Mouse (Mus musculus) megakaryocyte, embryonic 14.5 days (primary cell): Measurements from ENCODE around the gene Sbf2. TPM values are rescaled to one million over a fixed set of nuclear protein-coding genes. Genes with fewer than 3 reads are reported as not detected.

Source experiments
- H3K27me3 ChIP-seq: replicated peaks from 2 replicates; pipeline ENCODE3; 2012; ENCODE audit warnings: inconsistent platforms
- H3K36me3 ChIP-seq: replicated peaks from 2 replicates; pipeline ENCODE3; 2012; ENCODE audit warnings: low read length, inconsistent platforms, mixed read lengths
- H3K4me1 ChIP-seq: 2 replicates; pipeline ENCODE4 v1.6.1; 2012; ENCODE audit warnings: inconsistent platforms
- H3K4me3 ChIP-seq: replicated peaks from 2 replicates; pipeline ENCODE3; 2012; ENCODE audit warnings: moderate library complexity, mild to moderate bottlenecking, inconsistent platforms
- H3K9me3 ChIP-seq: 2 replicates; pipeline ENCODE4 v1.6.1; 2012; ENCODE audit warnings: inconsistent platforms
- FLI1 ChIP-seq: IDR thresholded peaks from 2 replicates; pipeline ENCODE4 v1.6.1; 2012; ENCODE audit warnings: low read length, inconsistent platforms, mixed read lengths
- GATA1 ChIP-seq: IDR thresholded peaks from 3 replicates; pipeline ENCODE4 v1.6.1; 2012; ENCODE audit warnings: mixed read lengths, low read length, inconsistent platforms, borderline replicate concordance
- polyA plus RNA-seq: library from polyadenylated mRNA; stranded (reverse); fragments of >175 nt; gene quantifications from 2 replicates; pipeline ENCODE4 v1.2.3, GENCODE M21; 2012; ENCODE audit warnings: low replicate concordance; ENCODE audit not compliant: insufficient read depth

The Sbf2 gene
- polyA plus RNA-seq, 1 experiment = 0.55 TPM

DNA sequence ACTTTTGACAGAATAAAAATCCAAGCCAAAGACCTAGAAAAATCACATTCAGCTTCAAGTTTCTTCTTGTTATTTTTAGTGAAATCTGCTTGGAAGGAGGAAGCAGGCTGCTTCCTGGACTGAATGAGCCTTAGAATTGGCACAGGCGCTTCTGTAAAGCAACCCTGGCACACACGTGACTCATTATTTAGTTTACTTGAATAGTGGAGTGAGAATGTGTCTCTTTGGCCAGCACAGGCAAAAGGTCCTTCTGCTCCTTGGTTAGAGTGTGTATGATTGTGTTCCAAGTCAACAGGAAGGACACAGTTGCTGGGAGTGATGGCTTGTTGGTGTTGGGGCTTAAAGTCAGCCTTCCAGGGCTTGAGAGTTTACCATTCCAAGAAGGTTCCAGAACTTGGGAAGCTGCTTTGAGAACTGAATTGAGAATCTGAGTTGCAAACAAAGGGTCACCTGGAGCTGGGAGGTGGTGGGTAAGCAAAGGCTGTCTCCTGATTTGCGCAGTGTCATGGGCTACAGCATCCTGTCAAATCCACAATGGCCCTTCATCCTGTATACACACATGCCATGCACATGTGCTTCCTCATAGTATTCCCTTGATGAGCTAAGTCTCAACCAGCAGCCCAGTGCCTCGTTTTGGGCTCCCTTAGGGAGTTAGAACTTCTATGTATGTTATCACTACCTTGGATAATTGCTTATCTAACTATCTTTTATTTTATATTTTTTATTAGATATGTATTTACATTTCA lies 354.6 kb downstream of the Sbf2 start:
- Histone ChIP-seq H3K27me3 (no peaks in the 10 kb centered on the region), H3K9me3 (no peaks in the 10 kb centered on the region), H3K4me1 (peaks cover 60% of the 10 kb centered on the region), H3K36me3 (peaks cover 21% of the 10 kb centered on the region), H3K4me3 (peak overlapping the region; percentile 69)
- TF ChIP-seq FLI1 (no peak), GATA1 (no peak)

- peaks cover 33% of the 10 kb centered on the region for H3K36me3 ChIP-seq
- TF ChIP-seq GATA1 (no peak), FLI1 (no peak)
- H3K27me3 ChIP-seq = no peaks in the 10 kb centered on the region
- peaks cover 76% of the 10 kb centered on the region for H3K4me1 ChIP-seq
- H3K4me3 ChIP-seq = no peak overlapping the region
- no peaks in the 10 kb centered on the region for H3K9me3 ChIP-seq
These were observed 356.3 kb downstream of the Sbf2 start for GRCm38 (mm10) chr7:110258196-110258950.

Other genes starting within 250 kb of the Sbf2 start
- not detected in 2 replicates for gene Adm, start 12.7 kb upstream of the Sbf2 start, polyA plus RNA-seq
- 1.6 TPM in 2 replicates for gene Ampd3, start 153.3 kb upstream of the Sbf2 start, polyA plus RNA-seq
- 1.8 TPM in 1 of 2 replicates, not detected in the other for gene Rnf141, start 229.5 kb upstream of the Sbf2 start, polyA plus RNA-seq
- gene Lyve1, start 248.3 kb upstream of the Sbf2 start, polyA plus RNA-seq = 1.7 TPM in 1 of 2 replicates, not detected in the other